Mouse (Mus musculus) layer of hippocampus, adult 2 months (tissue): ENCODE measurements around the gene Vamp1. TPM values are rescaled to one million over a fixed set of nuclear protein-coding genes. Genes with fewer than 3 reads are reported as not detected.

Source experiments
- DNase-seq, 2 experiments: peaks; one replicate each; pipeline ENCODE4 v3.0.0; 2022; ENCODE audit warnings: low spot score in 2 of 2
- H3K27ac ChIP-seq: fragments of 200-600 bp; 2 replicates; pipeline ENCODE4 v1.8.1; 2022
- H3K4me3 ChIP-seq: fragments of 200-600 bp; 2 replicates; pipeline ENCODE4 v1.8.1; 2022; ENCODE audit warnings: mild to moderate bottlenecking
- CTCF ChIP-seq: fragments of 200-600 bp; conservative IDR thresholded peaks from 2 replicates; pipeline ENCODE4 v1.8.1; 2022; ENCODE audit warnings: antibody characterized with exemption, mild to moderate bottlenecking, moderate library complexity
- total RNA-seq, 2 experiments: library from RNA; stranded (reverse); gene quantifications; 2 replicates each; pipeline ENCODE4 v1.2.3; 2021

Vamp1 gene
- total RNA-seq, 2 experiments from 2014 or later, result 83.5 to 83.6 TPM

- no peak overlapping the region for H3K4me3 ChIP-seq
- H3K27ac ChIP-seq, result no peak overlapping the region
- TF ChIP-seq CTCF, result no peak
- DNase-seq, result no peak
Observed at GRCm38 (mm10) chr6:125237421-125237820, 22.1 kb downstream of the Vamp1 start.

DNA sequence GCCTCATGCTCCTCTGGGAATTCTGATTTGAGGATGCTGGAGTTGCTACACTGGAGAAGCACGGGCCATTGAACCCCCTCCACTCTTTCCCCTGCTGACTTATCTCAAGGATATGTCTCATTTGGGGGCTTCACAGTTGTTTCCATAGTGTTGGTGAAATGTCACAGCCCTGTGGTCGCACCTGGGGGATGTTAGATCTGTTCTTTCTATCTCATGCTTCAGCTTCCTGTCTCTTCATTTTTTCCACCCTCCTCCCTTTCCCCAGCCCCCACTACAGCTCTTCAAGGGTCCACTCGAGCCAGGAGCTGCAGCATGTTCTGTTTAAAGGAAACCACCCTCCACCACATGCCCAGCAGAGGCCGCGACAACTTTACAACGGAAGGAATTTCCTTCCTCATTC is 23.0 kb downstream of the Vamp1 start:
- no peak for DNase-seq
- no peak overlapping the region for H3K4me3 ChIP-seq
- TF ChIP-seq CTCF, result no peak

GRCm38 (mm10) chr6:125239547-125239946 is 24.2 kb downstream of the Vamp1 start:
- TF ChIP-seq CTCF, result no peak
- Histone ChIP-seq H3K4me3 (no peak overlapping the region), H3K27ac (no peak overlapping the region)
- DNase-seq, result no peak

More for the DNA sequence above, 23.0 kb downstream of the Vamp1 start:
- no peak overlapping the region for H3K27ac ChIP-seq

GRCm38 (mm10) chr6:125240617-125241016 is 25.3 kb downstream of the Vamp1 start:
- DNase-seq, result no peak
- Histone ChIP-seq H3K27ac (no peak overlapping the region), H3K4me3 (no peak overlapping the region)
- no peak for TF ChIP-seq CTCF

- no peak overlapping the region for H3K27ac ChIP-seq
- no peak for TF ChIP-seq CTCF
- no peak for DNase-seq
- no peak overlapping the region for H3K4me3 ChIP-seq
Observed at GRCm38 (mm10) chr6:125241566-125241965, 26.2 kb downstream of the Vamp1 start.

DNA sequence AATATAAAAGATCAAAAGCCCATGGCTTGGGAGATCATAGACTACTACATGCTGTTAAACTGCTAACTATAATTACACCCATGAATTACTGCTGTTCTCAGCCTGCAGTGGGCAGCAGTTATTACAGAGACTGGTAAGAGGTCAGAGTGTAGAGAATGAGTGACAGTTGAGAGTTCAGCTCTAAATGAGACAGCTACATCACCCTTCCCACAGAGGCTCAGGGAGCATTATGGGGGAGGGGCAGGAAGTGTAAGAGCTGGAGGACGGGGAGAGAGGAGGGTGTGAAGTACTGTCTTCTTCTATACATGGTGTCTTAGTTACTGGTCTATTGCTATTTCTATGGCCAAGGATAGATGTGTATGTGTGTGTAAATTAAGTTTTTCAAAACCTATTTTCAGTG is 29.2 kb downstream of the Vamp1 start:
- Histone ChIP-seq H3K4me3 (no peak overlapping the region), H3K27ac (no peak overlapping the region)
- no peak for TF ChIP-seq CTCF
- DNase-seq, result no peak

- no peak overlapping the region for H3K4me3 ChIP-seq
- no peak overlapping the region for H3K27ac ChIP-seq
- no peak for TF ChIP-seq CTCF
- DNase-seq, result no peak
Observed at GRCm38 (mm10) chr6:125252285-125252684, 36.9 kb downstream of the Vamp1 start.

DNA sequence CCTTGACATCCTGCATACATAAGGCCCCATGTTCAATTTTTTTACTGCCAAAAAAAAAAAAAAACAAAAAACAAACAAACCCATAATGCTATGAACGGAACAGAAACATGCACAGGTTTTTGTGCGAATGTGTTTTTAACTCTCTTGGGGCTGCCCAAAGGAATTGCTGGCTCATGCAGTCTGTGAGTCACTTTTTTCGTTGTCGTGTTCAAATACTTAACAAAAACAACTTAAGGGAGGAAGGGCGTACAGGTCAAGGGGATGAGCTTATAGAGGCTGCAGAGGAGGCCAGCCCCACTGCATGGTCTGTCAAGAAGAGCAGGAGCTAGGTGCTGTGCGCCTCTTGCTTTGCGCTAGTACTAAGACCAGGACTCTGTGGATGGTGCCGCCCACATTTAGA is 37.4 kb downstream of the Vamp1 start:
- H3K4me3 ChIP-seq, result no peak overlapping the region
- no peak overlapping the region for H3K27ac ChIP-seq
- DNase-seq, result no peak
- TF ChIP-seq CTCF, result no peak

- no peak for DNase-seq
- no peak for TF ChIP-seq CTCF
- H3K27ac ChIP-seq, result no peak overlapping the region
- H3K4me3 ChIP-seq, result no peak overlapping the region
Observed at GRCm38 (mm10) chr6:125253863-125254715, 38.7 kb downstream of the Vamp1 start.

DNA sequence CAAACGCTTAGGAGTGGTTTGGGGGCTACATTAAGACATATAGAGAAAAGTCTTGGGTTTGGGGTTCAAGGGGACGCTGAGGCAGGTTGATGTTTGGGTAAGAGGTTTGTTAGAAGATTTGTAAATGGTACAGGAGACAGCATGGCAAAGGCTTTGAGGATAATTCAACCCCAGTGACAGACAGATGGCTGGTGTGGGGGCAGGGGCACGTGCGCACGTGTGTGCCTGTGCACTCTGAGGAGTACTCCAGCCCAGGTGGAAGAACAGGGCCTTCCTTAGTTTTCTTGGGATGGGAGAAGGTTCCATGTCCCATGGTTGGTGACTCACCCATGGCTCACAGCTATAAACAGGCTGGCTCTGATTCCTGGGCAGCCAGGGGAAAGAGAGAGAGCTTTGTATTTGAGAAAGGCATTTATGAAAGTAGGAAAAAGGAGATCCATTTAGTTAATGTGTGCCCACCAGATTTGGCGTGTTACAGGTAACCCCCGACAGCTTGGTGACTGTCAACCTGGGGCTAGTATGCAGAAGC is 40.2 kb downstream of the Vamp1 start:
- H3K27ac ChIP-seq, result no peak overlapping the region

GRCm38 (mm10) chr6:125256222-125256966 is 41.0 kb downstream of the Vamp1 start:
- no peak overlapping the region for H3K4me3 ChIP-seq
- no peak for TF ChIP-seq CTCF
- no peak overlapping the region for H3K27ac ChIP-seq
- DNase-seq, result no peak

More for the DNA sequence above, 40.2 kb downstream of the Vamp1 start:
- no peak overlapping the region for H3K4me3 ChIP-seq
- DNase-seq, result no peak
- TF ChIP-seq CTCF, result no peak

- H3K4me3 ChIP-seq, result no peak overlapping the region
- no peak for DNase-seq
- H3K27ac ChIP-seq, result no peak overlapping the region
- TF ChIP-seq CTCF, result no peak
Observed at GRCm38 (mm10) chr6:125260006-125260555, 44.7 kb downstream of the Vamp1 start.

- no peak for TF ChIP-seq CTCF
- Histone ChIP-seq H3K27ac (no peak overlapping the region), H3K4me3 (no peak overlapping the region)
- no peak for DNase-seq
Observed at GRCm38 (mm10) chr6:125264219-125264618, 48.9 kb downstream of the Vamp1 start.
